Comparison of ENCODE assay signal across 12 mouse cellular contexts in genomic region chr9:20657546-20657945, GRCm38 (mm10). TPM values are rescaled to one million over a fixed set of nuclear protein-coding genes. Genes with fewer than 3 reads are reported as not detected.
A peak's percentile ranks its signal among the peaks of the same experiment; 100 is the strongest.
DNase-seq lines count a peak whose midpoint lies in the region; TF ChIP-seq lines count a peak whose summit lies in the region.
"Had no signal": no experiment of that assay in that cellular context is flagged by ENCODE, and none has a peak within 500 bp of the region (broad histone marks: within the 10 kb centered on the region; RNA-seq: fewer than 3 reads in every experiment).

No protein-coding gene starts in this region.

- peak; percentile 40 to 49 for DNase-seq in cerebellum, adult 18-20 months
- no peak for DNase-seq in cerebellum, adult 11-12 months
- DNase-seq in layer of hippocampus, adult 2 months (ENCODE audit: low spot score in 2 of 2): no peak
- DNase-seq in layer of hippocampus, postnatal 10 days (ENCODE audit: low spot score in 2 of 2): no peak
- peak; percentile 48 for DNase-seq in gastrocnemius, postnatal 14 days
- peak; percentile 56 to 68 for DNase-seq in heart, postnatal 14 days
- no peak for DNase-seq in urinary bladder, adult 18-20 months (ENCODE audit: low spot score in 2 of 2)
- DNase-seq in layer of hippocampus, adult 9-10 months (ENCODE audit: low spot score): no peak
- DNase-seq: embryo, embryonic 11 days; liver, postnatal 0 days had no signal

- no peak for TF ChIP-seq CTCF in layer of hippocampus, adult 2 months (conservative IDR thresholded peaks at IDR 0.05)

- peak overlapping the region; percentile 51; the same call in 1 of the 2 replicates for H3K27ac ChIP-seq in layer of hippocampus, adult 2 months
- H3K27ac ChIP-seq: limb, embryonic 10.5 days; macrophage had no signal

- no peak overlapping the region for H3K4me3 ChIP-seq in layer of hippocampus, adult 2 months
- H3K4me3 ChIP-seq: limb, embryonic 10.5 days had no signal

- intact Hi-C loops in gastrocnemius, postnatal 14 days (cut with DNase I; ENCODE audit: low total_unique reads): no loop called here
- intact Hi-C loops in heart, postnatal 14 days (cut with DNase I): no loop called here

RNA-seq across cellular contexts. Expression of gene Pin1, which starts 5.7 kb away (rescaled TPM):
- 10 to 100 TPM; 32.8 to 34.0 TPM for total RNA-seq in layer of hippocampus, adult 2 months (2021)
- 10 to 100 TPM; 31.7 to 32.6 TPM for total RNA-seq in layer of hippocampus, postnatal 10 days (2021)
- total RNA-seq in gastrocnemius, postnatal 14 days (2021): 10 to 100 TPM; 14.6 to 15.5 TPM
- 10 to 100 TPM; 17.7 to 17.8 TPM for total RNA-seq in heart, postnatal 14 days (2021)

RNA-seq across cellular contexts. Expression of gene Fbxl12, which starts 13.0 kb away (rescaled TPM):
- total RNA-seq in layer of hippocampus, adult 2 months (2021): 10 to 100 TPM; 25.5 to 27.7 TPM
- 10 to 100 TPM; 18.5 to 23.8 TPM for total RNA-seq in layer of hippocampus, postnatal 10 days (2021)
- total RNA-seq in gastrocnemius, postnatal 14 days (2021): 1 to 10 TPM; 5.7 to 6.6 TPM
- 10 to 100 TPM; 12.4 to 16.8 TPM for total RNA-seq in heart, postnatal 14 days (2021)

RNA-seq across cellular contexts. Expression of gene Ubl5, which starts 14.9 kb away (rescaled TPM):
- total RNA-seq in layer of hippocampus, adult 2 months (2021): 100 to 1,000 TPM; 277 to 326 TPM
- 100 to 1,000 TPM; 318 to 356 TPM for total RNA-seq in layer of hippocampus, postnatal 10 days (2021)
- 100 to 1,000 TPM; 172 to 182 TPM for total RNA-seq in gastrocnemius, postnatal 14 days (2021)
- 100 to 1,000 TPM; 226 to 229 TPM for total RNA-seq in heart, postnatal 14 days (2021)

Comparison
In these comparisons a context has a peak if more than half of its experiments do, and no peak if none do; other contexts are left out.
1. DNase-seq: peak in cerebellum, adult 18-20 months (2 of 2), gastrocnemius, postnatal 14 days (single experiment) and heart, postnatal 14 days (2 of 2); none in cerebellum, adult 11-12 months (single experiment), layer of hippocampus, adult 2 months (0 of 2), layer of hippocampus, postnatal 10 days (0 of 2), urinary bladder, adult 18-20 months (0 of 2) and layer of hippocampus, adult 9-10 months (single experiment).